Mouse (Mus musculus) heart, embryonic 11.5 days (tissue): ENCODE measurements around the gene Vrk2. TPM values are rescaled to one million over a fixed set of nuclear protein-coding genes. Genes with fewer than 3 reads are reported as not detected.

Experiments used
- ATAC-seq: fragments of 200-750 bp; cut with Nextera tagmentation; replicated peaks from 2 replicates; pipeline ENCODE4 v1.8.0; 2017; ENCODE audit warnings: moderate library complexity; ENCODE audit not compliant: insufficient number of reproducible peaks, low FRiP score, low TSS enrichment
- H3K27ac ChIP-seq: fragments of 300-500 bp; sonication (generic); 2 replicates; pipeline ENCODE4 v1.5.1; 2014; ENCODE audit warnings: mild to moderate bottlenecking, low read depth, low read length
- H3K27me3 ChIP-seq: fragments of 300-500 bp; sonication (generic); 2 replicates; pipeline ENCODE4 v1.6.1; 2014; ENCODE audit warnings: mild to moderate bottlenecking, low read length, mixed read lengths; ENCODE audit not compliant: control insufficient read depth, insufficient read depth
- H3K36me3 ChIP-seq: fragments of 300-500 bp; sonication (generic); 2 replicates; pipeline ENCODE4 v1.6.1; 2014; ENCODE audit warnings: mild to moderate bottlenecking, low read length, moderate library complexity, mixed read lengths; ENCODE audit not compliant: control insufficient read depth, insufficient read depth
- H3K4me1 ChIP-seq: fragments of 300-500 bp; sonication (generic); 2 replicates; pipeline ENCODE4 v1.6.1; 2014; ENCODE audit warnings: low read length; ENCODE audit not compliant: control insufficient read depth, insufficient read depth
- H3K4me2 ChIP-seq: fragments of 300-500 bp; sonication (generic); 2 replicates; pipeline ENCODE4 v1.6.1; 2014; ENCODE audit warnings: mild to moderate bottlenecking, moderate library complexity
- H3K4me3 ChIP-seq: fragments of 300-500 bp; sonication (generic); 2 replicates; pipeline ENCODE4 v1.5.1; 2014; ENCODE audit warnings: low read depth, low read length
- H3K9ac ChIP-seq: fragments of 300-500 bp; sonication (generic); 2 replicates; pipeline ENCODE4 v1.6.1; 2014; ENCODE audit warnings: mild to moderate bottlenecking, low read depth, low read length, moderate library complexity
- H3K9me3 ChIP-seq: fragments of 300-500 bp; sonication (generic); replicated peaks from 2 replicates; pipeline ENCODE4 v1.6.1; 2016; ENCODE audit warnings: low read length; ENCODE audit not compliant: control insufficient read depth
- WGBS: fragments of 180-500 bp; shearing (Covaris S2); extraction: QIAGEN DNeasy Blood & Tissue Kit; methylation state at CpG from one replicate; pipeline ENCODE4 v1.1.7; 2014; ENCODE audit not compliant: insufficient replicate concordance; 5-methylcytosine and 5-hydroxymethylcytosine counted together
- polyA plus RNA-seq: library from polyadenylated mRNA; unstranded; fragments of >200 nt; fragmentation: Nextera tagmentation; extraction: Ambion mirVana; gene quantifications from 2 replicates; pipeline ENCODE4 v1.2.1, GENCODE M21; 2014

Gene Vrk2
- polyA plus RNA-seq, 1 experiment from 2014 or later: 20.5 TPM

GRCm38 (mm10) chr11:26451228-26451627 is 142.6 kb downstream of the Vrk2 start:
- Histone ChIP-seq H3K4me2 (no peak overlapping the region), H3K4me3 (no peak overlapping the region), H3K36me3 (no peaks in the 10 kb centered on the region), H3K4me1 (0 out of 2 replicates have a peak, but pooled peaks cover 2% of the 10 kb centered on the region), H3K27ac (no peak overlapping the region), H3K9me3 (no peaks in the 10 kb centered on the region), H3K9ac (no peak overlapping the region), H3K27me3 (no peaks in the 10 kb centered on the region)
- no peak for ATAC-seq
- 84% methylated on average over 2 of the region's 2 CpGs for WGBS

- 83% methylated on average over 1 of the region's 1 CpGs for WGBS
- 0 out of 2 replicates have a peak, but pooled peaks cover 2% of the 10 kb centered on the region for H3K4me1 ChIP-seq
Measured at GRCm38 (mm10) chr11:26450636-26451035, 143.2 kb downstream of the Vrk2 start.

GRCm38 (mm10) chr11:26449789-26450188 is 144.0 kb downstream of the Vrk2 start:
- Histone ChIP-seq H3K4me2 (no peak overlapping the region), H3K36me3 (no peaks in the 10 kb centered on the region), H3K9me3 (no peaks in the 10 kb centered on the region), H3K4me1 (0 out of 2 replicates have a peak, but pooled peaks cover 2% of the 10 kb centered on the region), H3K4me3 (no peak overlapping the region), H3K27me3 (no peaks in the 10 kb centered on the region), H3K27ac (no peak overlapping the region), H3K9ac (no peak overlapping the region)
- 75% methylated on average over 3 of the region's 3 CpGs for WGBS
- ATAC-seq: no peak

More at GRCm38 (mm10) chr11:26450636-26451035, 143.2 kb downstream of the Vrk2 start:
- Histone ChIP-seq H3K36me3 (no peaks in the 10 kb centered on the region), H3K27ac (no peak overlapping the region), H3K9ac (no peak overlapping the region), H3K4me3 (no peak overlapping the region), H3K4me2 (no peak overlapping the region), H3K9me3 (no peaks in the 10 kb centered on the region), H3K27me3 (no peaks in the 10 kb centered on the region)
- ATAC-seq: no peak

DNA sequence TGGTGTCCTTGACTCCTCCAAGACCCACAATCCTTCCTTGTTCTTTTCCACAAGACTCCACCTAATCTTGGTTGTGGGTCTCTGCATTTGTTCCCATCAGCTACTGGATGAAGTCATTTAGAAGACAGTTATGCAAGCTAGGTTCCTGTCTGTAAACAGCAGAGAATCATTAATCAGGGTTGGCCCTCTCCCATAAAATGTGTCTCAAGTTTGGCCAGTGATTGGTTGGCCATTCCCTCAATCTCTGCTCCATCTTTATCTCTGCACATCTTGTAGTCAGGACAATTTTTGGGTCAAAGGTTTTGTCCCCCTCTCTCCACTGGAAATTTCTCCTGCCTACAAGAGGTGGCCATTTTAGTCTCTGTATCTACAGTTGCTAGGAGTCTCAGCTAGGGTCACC is 149.4 kb downstream of the Vrk2 start:
- Histone ChIP-seq H3K27me3 (no peaks in the 10 kb centered on the region), H3K4me3 (no peak overlapping the region), H3K27ac (no peak overlapping the region), H3K4me2 (no peak overlapping the region), H3K36me3 (no peaks in the 10 kb centered on the region), H3K9me3 (no peaks in the 10 kb centered on the region), H3K4me1 (no peaks in the 10 kb centered on the region), H3K9ac (no peak overlapping the region)
- no peak for ATAC-seq

DNA sequence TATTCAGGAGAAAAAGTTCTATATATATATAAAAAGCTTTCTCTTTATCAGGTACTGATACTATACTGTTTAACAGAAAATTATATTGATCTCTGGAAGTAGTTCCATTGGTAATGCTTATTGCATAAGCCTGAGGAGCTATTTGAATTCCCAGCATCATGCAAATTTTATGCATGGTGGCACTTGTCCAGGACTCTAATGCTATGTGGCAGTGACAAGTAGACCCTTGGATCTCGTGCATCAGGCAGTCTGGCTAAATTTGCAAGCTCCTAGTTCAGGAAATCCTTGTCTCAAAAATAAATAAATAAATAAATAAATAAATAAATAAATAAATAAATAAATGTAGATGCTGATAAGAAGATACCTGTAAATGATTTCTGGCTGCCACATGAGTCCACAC is 152.7 kb downstream of the Vrk2 start:
- H3K4me1 ChIP-seq: no peaks in the 10 kb centered on the region
- H3K27ac ChIP-seq: no peak overlapping the region
- no peaks in the 10 kb centered on the region for H3K9me3 ChIP-seq
- no peak for ATAC-seq
- H3K36me3 ChIP-seq: no peaks in the 10 kb centered on the region
- H3K4me3 ChIP-seq: no peak overlapping the region
- H3K27me3 ChIP-seq: no peaks in the 10 kb centered on the region
- no peak overlapping the region for H3K9ac ChIP-seq
- WGBS: 68% methylated on average over 1 of the region's 1 CpGs
- H3K4me2 ChIP-seq: no peak overlapping the region

- no peak for ATAC-seq
- H3K36me3 ChIP-seq: no peaks in the 10 kb centered on the region
- WGBS: 84% methylated on average over 13 of the region's 13 CpGs
- no peak overlapping the region for H3K4me3 ChIP-seq
- no peaks in the 10 kb centered on the region for H3K27me3 ChIP-seq
- H3K9ac ChIP-seq: no peak overlapping the region
- no peak overlapping the region for H3K27ac ChIP-seq
- no peaks in the 10 kb centered on the region for H3K9me3 ChIP-seq
- H3K4me2 ChIP-seq: no peak overlapping the region
- no peaks in the 10 kb centered on the region for H3K4me1 ChIP-seq
Measured at GRCm38 (mm10) chr11:26437818-26438217, 156.0 kb downstream of the Vrk2 start.

GRCm38 (mm10) chr11:26434229-26434628 is 159.6 kb downstream of the Vrk2 start:
- Histone ChIP-seq H3K4me2 (no peak overlapping the region), H3K9ac (no peak overlapping the region), H3K4me1 (no peaks in the 10 kb centered on the region), H3K4me3 (no peak overlapping the region), H3K27ac (no peak overlapping the region), H3K9me3 (no peaks in the 10 kb centered on the region), H3K36me3 (no peaks in the 10 kb centered on the region), H3K27me3 (no peaks in the 10 kb centered on the region)
- ATAC-seq: no peak

DNA sequence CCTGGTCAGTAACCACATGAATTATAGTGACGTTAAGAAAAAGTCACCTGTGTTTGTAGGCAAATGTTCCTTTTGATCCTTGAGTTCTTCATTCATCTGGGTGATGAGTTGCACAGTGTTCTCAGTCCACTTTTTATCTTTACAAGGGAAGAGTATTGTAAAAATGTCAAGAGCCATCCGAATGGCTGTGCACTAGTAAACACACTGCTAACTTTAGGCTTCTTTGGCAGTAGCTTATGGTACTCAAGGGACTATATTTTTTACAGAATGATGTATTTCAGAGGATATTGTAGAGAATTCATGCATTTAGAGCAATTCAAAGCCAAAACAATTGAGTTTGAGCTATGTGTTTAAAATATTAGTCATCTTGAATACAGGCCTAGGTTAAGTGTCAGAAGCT is 172.3 kb downstream of the Vrk2 start:
- no peak overlapping the region for H3K27ac ChIP-seq
- no peaks in the 10 kb centered on the region for H3K27me3 ChIP-seq
- H3K9me3 ChIP-seq: no peaks in the 10 kb centered on the region
- H3K36me3 ChIP-seq: no peaks in the 10 kb centered on the region; the same call in 1 of the 2 replicates
- H3K4me1 ChIP-seq: no peaks in the 10 kb centered on the region
- H3K4me2 ChIP-seq: no peak overlapping the region
- H3K4me3 ChIP-seq: no peak overlapping the region
- no peak for ATAC-seq
- no peak overlapping the region for H3K9ac ChIP-seq
- WGBS: 62% methylated on average over 2 of the region's 2 CpGs
